Mouse (Mus musculus) kidney, adult 2 months (tissue): ENCODE data around the gene Styk1.

ENCODE experiments used
- CTCF ChIP-seq: fragments of 200-500 bp; conservative IDR thresholded peaks from 2 replicates; pipeline ENCODE4 v1.5.1; 2011; ENCODE audit warnings: low read depth, mild to moderate bottlenecking, control low read depth, low read length, moderate library complexity, mixed read lengths; ENCODE audit not compliant: insufficient read depth, insufficient read length
- POLR2A ChIP-seq: fragments of 200-500 bp; IDR thresholded peaks from one replicate; pipeline ENCODE4 v1.6.1; 2011; ENCODE audit warnings: low read depth, low read length, control low read depth

DNA sequence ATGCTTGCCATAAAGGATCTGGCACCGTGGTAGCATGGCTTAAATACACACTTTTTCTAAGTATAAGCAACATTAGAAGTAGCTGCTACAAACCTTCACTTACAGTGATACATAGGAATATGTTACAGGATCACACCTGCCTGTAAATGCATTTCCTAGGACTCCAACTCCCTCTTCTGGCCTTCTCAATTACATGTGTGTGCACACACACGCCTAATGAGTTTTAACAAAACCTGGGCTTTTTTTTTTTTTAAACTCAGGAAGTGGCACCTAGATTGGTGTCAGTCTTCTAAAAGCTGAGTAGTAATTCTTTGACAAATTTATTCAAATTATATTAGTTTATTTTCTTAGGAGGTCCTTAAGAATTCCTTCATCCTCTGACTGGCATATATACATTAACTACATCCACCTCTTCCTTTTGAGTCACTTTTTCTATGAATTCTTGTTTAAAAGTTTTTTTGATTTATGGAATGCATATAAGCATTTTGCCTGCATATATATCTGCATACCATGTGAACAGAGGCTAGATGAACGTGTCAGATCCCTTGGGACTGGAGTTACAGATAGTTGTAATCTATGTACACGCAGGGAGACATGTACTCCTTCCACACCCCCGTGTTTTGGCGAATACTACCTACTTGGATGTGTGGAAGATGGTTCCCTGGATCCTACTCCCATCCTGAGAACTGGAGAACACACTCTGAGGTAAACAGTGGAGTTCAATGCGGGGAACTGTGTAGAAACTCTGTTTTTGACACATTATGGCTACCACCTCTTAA lies 9.8 kb upstream of the Styk1 start:
- TF ChIP-seq CTCF = no peak
- TF ChIP-seq POLR2A = no peak
